Mouse (Mus musculus): ENCODE data around the gene Ank3. TPM values are rescaled to one million over a fixed set of nuclear protein-coding genes. Genes with fewer than 3 reads are reported as not detected.

Gene Ank3
- polyA plus RNA-seq, 1 experiment from 2014 or later = 19.0 TPM

DNA sequence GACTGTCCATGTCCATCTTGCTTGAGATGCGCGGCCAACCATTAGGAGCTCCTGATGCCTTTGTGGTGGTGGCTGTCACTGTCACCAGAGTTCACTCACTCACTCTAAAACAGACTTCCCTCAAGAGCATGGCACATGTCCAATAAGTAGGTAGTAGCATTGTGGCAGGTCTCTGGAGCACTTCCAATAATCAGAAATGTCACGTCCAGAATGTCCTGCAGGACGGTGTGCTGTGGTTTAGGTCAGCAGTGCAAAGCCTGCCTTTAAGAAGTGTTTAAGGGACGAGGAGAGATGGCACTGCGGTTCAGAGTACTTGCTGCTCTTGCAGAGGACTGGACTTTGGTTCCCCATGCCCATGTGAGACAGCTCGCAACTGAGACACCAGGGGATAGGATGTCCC, 433.0 kb downstream of the Ank3 start:
- Histone ChIP-seq H3K9ac (ENCODE audit: low read length) (no peak overlapping the region), H3K4me2 (ENCODE audit: low read depth, low read length) (no peak overlapping the region), H3K36me3 (ENCODE audit: control insufficient read depth, insufficient read depth, low read length) (no peaks in the 10 kb centered on the region), H3K4me3 (ENCODE audit: low read length) (no peak overlapping the region), H3K9me3 (ENCODE audit: control insufficient read depth, low read length) (no peaks in the 10 kb centered on the region), H3K27ac (ENCODE audit: low read length) (no peak overlapping the region), H3K4me1 (replicated peaks; ENCODE audit: control insufficient read depth, insufficient read depth, low read length) (peaks cover 14% of the 10 kb centered on the region), H3K27me3 (ENCODE audit: control insufficient read depth, insufficient read depth, low read depth, low read length) (no peaks in the 10 kb centered on the region)
- ATAC-seq (ENCODE audit: low read depth) = no peak
- WGBS = 72% methylated on average over 7 of the region's 7 CpGs

DNA sequence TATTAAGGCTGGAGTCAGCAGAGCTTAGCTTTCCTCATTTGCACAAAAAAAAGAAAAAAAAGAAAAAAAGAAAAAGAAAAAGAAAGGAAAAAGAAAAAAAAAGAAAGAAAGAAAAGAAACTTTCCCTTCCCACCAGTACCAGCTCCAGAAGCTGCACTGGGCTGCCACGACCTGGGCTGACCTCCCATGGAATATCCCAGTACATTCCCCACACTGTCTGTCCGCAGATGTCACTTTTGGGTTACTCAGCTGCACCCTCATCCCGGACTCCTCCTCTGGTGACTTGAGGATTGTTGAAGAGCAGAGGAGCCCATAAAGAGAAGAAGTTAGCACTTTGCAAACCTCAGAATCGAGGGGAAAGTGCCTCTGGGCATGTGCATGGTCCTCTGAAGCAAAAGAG, 433.7 kb downstream of the Ank3 start:
- H3K4me3 ChIP-seq (ENCODE audit: low read length) = no peak overlapping the region
- H3K27ac ChIP-seq (ENCODE audit: low read length) = no peak overlapping the region
- no peak overlapping the region for H3K4me2 ChIP-seq (ENCODE audit: low read depth, low read length)
- H3K9me3 ChIP-seq (ENCODE audit: control insufficient read depth, low read length) = no peaks in the 10 kb centered on the region
- peaks cover 14% of the 10 kb centered on the region for H3K4me1 ChIP-seq (replicated peaks; ENCODE audit: control insufficient read depth, insufficient read depth, low read length)
- WGBS = 65% methylated on average over 4 of the region's 4 CpGs
- no peaks in the 10 kb centered on the region for H3K36me3 ChIP-seq (ENCODE audit: control insufficient read depth, insufficient read depth, low read length)
- no peak for ATAC-seq (ENCODE audit: low read depth)
- no peaks in the 10 kb centered on the region for H3K27me3 ChIP-seq (ENCODE audit: control insufficient read depth, insufficient read depth, low read depth, low read length)
- H3K9ac ChIP-seq (ENCODE audit: low read length) = no peak overlapping the region

DNA sequence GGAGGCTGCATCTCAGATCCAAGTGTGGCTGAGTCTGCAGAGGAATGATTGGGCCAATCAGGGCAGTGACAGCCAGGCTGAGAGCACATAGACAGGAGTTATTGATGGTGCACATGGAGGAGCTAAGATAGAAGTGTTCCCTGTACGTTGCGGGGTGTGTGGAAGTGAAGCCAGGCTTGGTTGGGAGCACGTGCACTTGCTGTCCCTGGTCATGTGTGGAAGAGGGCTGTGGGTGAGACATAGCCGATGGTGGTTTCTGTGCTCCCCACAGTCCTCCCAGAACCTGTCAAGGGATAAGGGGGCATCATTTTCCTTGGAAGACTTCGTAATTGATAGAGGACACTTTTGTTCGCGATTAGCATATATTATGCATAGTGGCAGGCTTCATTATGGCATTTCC, 434.2 kb downstream of the Ank3 start:
- H3K9me3 ChIP-seq (ENCODE audit: control insufficient read depth, low read length) = no peaks in the 10 kb centered on the region
- peaks cover 14% of the 10 kb centered on the region for H3K4me1 ChIP-seq (replicated peaks; ENCODE audit: control insufficient read depth, insufficient read depth, low read length)
- H3K36me3 ChIP-seq (ENCODE audit: control insufficient read depth, insufficient read depth, low read length) = no peaks in the 10 kb centered on the region
- no peaks in the 10 kb centered on the region for H3K27me3 ChIP-seq (ENCODE audit: control insufficient read depth, insufficient read depth, low read depth, low read length)
- no peak overlapping the region for H3K4me2 ChIP-seq (ENCODE audit: low read depth, low read length)
- ATAC-seq (ENCODE audit: low read depth) = no peak
- no peak overlapping the region for H3K9ac ChIP-seq (ENCODE audit: low read length)
- 87% methylated on average over 7 of the region's 7 CpGs for WGBS
- H3K27ac ChIP-seq (ENCODE audit: low read length) = no peak overlapping the region
- H3K4me3 ChIP-seq (ENCODE audit: low read length) = no peak overlapping the region

DNA sequence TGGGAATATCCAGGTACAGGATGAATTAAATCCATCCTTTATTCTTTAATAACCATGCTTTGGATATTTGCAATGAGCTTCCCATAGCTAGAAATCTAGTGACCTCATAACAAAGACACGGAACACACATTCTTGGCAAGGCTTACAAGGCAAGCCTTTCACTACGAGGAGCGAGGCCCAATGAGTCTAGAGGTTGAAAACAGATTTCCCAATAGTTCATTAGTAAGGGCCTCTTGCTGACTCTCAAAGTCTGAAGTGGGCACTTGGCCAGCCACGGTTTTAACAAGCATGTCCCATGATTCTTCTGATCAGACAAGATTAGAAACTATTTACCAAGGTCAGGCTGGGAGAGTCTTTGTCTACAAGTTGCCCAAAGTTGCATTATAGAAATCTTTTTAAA, 436.1 kb downstream of the Ank3 start:
- H3K9ac ChIP-seq (ENCODE audit: low read length) = 0 out of 2 replicates have a peak overlapping the region, but pooled peaks have one; percentile 28
- 13% methylated on average over 4 of the region's 4 CpGs for WGBS
- H3K36me3 ChIP-seq (ENCODE audit: control insufficient read depth, insufficient read depth, low read length) = no peaks in the 10 kb centered on the region
- peaks cover 14% of the 10 kb centered on the region for H3K4me1 ChIP-seq (replicated peaks; ENCODE audit: control insufficient read depth, insufficient read depth, low read length)
- H3K4me2 ChIP-seq (ENCODE audit: low read depth, low read length) = no peak overlapping the region
- no peaks in the 10 kb centered on the region for H3K9me3 ChIP-seq (ENCODE audit: control insufficient read depth, low read length)
- H3K27ac ChIP-seq (ENCODE audit: low read length) = peak overlapping the region; percentile 69
- H3K4me3 ChIP-seq (ENCODE audit: low read length) = no peak overlapping the region
- ATAC-seq (ENCODE audit: low read depth) = peak; percentile 94
- no peaks in the 10 kb centered on the region for H3K27me3 ChIP-seq (ENCODE audit: control insufficient read depth, insufficient read depth, low read depth, low read length)

DNA sequence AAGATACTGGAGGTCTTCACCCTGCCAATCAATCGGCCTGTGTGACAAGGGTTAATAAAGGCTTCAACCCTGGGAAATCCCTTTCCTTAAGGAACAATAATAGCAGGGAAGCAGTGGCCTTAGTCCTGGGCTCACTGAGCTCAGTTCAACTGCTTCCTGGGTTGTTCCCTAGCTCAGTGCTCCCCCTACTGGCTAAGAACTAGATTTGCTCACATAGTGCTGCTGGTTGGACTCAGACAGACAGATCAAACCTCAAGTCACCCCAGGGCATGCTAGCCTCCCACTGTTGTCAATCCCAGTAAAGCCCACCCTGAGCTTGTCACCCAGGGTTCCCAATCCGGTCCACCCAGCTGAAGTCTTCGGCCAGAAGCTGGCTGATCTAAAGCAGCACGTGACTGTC, 447.2 kb downstream of the Ank3 start:
- no peak overlapping the region for H3K4me2 ChIP-seq (ENCODE audit: low read depth, low read length)
- no peak overlapping the region for H3K9ac ChIP-seq (ENCODE audit: low read length)
- peak; percentile 77 for ATAC-seq (ENCODE audit: low read depth)
- H3K36me3 ChIP-seq (ENCODE audit: control insufficient read depth, insufficient read depth, low read length) = no peaks in the 10 kb centered on the region
- no peak overlapping the region for H3K27ac ChIP-seq (ENCODE audit: low read length)
- H3K9me3 ChIP-seq (ENCODE audit: control insufficient read depth, low read length) = no peaks in the 10 kb centered on the region
- H3K4me3 ChIP-seq (ENCODE audit: low read length) = no peak overlapping the region
- WGBS = 30% methylated on average over 4 of the region's 4 CpGs
- no peaks in the 10 kb centered on the region for H3K27me3 ChIP-seq (ENCODE audit: control insufficient read depth, insufficient read depth, low read depth, low read length)
- H3K4me1 ChIP-seq (replicated peaks; ENCODE audit: control insufficient read depth, insufficient read depth, low read length) = no peaks in the 10 kb centered on the region

DNA sequence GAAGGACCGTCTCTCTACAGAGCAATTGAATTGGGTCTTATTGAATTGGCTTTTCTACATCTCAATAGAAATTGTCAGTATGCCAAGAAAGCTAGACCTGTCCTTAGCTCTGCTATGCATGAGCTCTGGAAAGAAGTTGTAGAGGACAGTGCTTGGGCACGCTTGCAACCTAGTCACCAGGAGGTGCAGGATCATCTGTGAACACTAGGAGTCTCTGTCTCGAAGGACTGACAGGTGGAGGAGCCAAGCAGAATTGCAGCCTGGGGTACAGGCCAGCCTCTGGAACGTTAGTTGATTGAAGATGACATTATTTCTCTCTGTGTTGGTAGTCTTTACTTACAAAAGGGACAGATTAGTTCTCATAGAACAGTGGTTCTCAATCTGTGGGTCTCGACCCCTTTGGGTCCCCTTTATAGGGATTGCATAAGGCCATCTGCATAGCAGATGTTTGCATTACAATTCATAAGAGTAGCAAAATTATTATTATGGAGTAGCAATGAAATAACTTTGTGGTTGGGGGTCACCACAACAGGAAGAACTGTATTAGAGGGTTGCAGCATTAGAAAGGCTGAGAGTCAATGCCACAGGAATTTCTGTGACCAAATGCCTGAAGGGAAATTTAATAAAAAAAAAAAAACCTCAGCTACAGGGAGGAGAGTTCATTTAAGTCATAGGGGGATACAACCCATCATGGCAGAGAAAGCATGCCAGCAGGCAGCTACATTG, 454.0 kb downstream of the Ank3 start:
- Histone ChIP-seq H3K4me2 (ENCODE audit: low read depth, low read length) (no peak overlapping the region), H3K9me3 (ENCODE audit: control insufficient read depth, low read length) (no peaks in the 10 kb centered on the region), H3K27ac (ENCODE audit: low read length) (no peak overlapping the region), H3K4me1 (replicated peaks; ENCODE audit: control insufficient read depth, insufficient read depth, low read length) (no peaks in the 10 kb centered on the region), H3K4me3 (ENCODE audit: low read length) (no peak overlapping the region), H3K9ac (ENCODE audit: low read length) (no peak overlapping the region), H3K27me3 (ENCODE audit: control insufficient read depth, insufficient read depth, low read depth, low read length) (no peaks in the 10 kb centered on the region), H3K36me3 (ENCODE audit: control insufficient read depth, insufficient read depth, low read length) (no peaks in the 10 kb centered on the region)
- WGBS = 56% methylated on average over 5 of the region's 5 CpGs
- no peak for ATAC-seq (ENCODE audit: low read depth)

DNA sequence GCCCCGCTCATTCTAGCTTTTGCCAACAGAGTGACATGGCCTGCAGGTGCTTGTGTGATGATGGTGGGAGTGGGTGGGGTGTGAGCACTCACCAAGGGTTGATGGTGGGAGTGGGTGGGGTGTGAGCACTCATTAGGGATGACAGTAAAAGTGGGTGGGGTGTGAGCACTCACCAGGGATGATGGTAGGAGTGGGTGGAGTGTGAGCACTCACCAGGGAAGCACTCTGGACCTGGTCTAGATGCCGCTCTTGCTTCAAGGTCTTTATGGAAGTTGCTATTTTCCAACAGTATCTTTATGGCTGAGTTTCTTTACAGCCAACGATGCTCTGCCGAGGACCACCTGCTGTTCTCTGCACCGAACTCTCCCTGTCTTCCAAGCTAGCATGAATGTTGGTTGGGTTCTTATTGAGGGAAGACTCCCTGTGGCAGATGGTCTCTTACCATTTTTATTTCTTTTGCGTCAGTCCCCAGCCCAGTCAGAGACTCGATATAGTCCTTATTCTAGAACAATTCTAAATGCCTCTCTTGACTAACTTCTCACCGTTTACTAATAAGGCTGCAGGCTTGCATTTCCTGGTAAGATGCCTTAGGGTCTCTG, 456.1 kb downstream of the Ank3 start:
- H3K27me3 ChIP-seq (ENCODE audit: control insufficient read depth, insufficient read depth, low read depth, low read length) = no peaks in the 10 kb centered on the region
- no peaks in the 10 kb centered on the region for H3K36me3 ChIP-seq (ENCODE audit: control insufficient read depth, insufficient read depth, low read length)
- no peaks in the 10 kb centered on the region for H3K9me3 ChIP-seq (ENCODE audit: control insufficient read depth, low read length)
- no peak for ATAC-seq (ENCODE audit: low read depth)
- H3K4me3 ChIP-seq (ENCODE audit: low read length) = no peak overlapping the region
- no peak overlapping the region for H3K4me2 ChIP-seq (ENCODE audit: low read depth, low read length)
- 89% methylated on average over 8 of the region's 8 CpGs for WGBS
- H3K4me1 ChIP-seq (replicated peaks; ENCODE audit: control insufficient read depth, insufficient read depth, low read length) = peaks cover 7% of the 10 kb centered on the region
- no peak overlapping the region for H3K27ac ChIP-seq (ENCODE audit: low read length)
- no peak overlapping the region for H3K9ac ChIP-seq (ENCODE audit: low read length)

DNA sequence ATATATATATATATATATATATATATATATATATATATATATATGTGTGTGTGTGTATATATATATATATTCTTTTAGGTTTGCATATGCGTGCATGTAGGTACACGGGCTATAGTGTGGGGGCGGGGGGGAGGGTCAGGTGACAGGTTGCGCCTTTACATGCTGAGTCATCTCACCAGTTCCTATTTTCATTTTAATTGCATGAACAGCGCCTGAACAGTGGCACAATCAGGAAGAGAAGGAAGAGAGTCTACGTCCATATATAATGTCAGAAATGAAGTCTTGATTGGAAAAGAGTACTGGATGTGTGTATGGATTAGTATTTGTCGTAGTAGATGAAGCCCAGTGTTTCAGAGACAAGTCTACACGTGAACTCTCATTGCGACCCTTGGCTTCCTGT, 459.4 kb downstream of the Ank3 start:
- 91% methylated on average over 9 of the region's 9 CpGs for WGBS
- Histone ChIP-seq H3K27ac (ENCODE audit: low read length) (no peak overlapping the region), H3K27me3 (ENCODE audit: control insufficient read depth, insufficient read depth, low read depth, low read length) (no peaks in the 10 kb centered on the region), H3K9me3 (ENCODE audit: control insufficient read depth, low read length) (no peaks in the 10 kb centered on the region), H3K4me3 (ENCODE audit: low read length) (no peak overlapping the region), H3K4me2 (ENCODE audit: low read depth, low read length) (no peak overlapping the region), H3K9ac (ENCODE audit: low read length) (no peak overlapping the region), H3K4me1 (replicated peaks; ENCODE audit: control insufficient read depth, insufficient read depth, low read length) (peaks cover 7% of the 10 kb centered on the region), H3K36me3 (ENCODE audit: control insufficient read depth, insufficient read depth, low read length) (no peaks in the 10 kb centered on the region)
- ATAC-seq (ENCODE audit: low read depth) = no peak

DNA sequence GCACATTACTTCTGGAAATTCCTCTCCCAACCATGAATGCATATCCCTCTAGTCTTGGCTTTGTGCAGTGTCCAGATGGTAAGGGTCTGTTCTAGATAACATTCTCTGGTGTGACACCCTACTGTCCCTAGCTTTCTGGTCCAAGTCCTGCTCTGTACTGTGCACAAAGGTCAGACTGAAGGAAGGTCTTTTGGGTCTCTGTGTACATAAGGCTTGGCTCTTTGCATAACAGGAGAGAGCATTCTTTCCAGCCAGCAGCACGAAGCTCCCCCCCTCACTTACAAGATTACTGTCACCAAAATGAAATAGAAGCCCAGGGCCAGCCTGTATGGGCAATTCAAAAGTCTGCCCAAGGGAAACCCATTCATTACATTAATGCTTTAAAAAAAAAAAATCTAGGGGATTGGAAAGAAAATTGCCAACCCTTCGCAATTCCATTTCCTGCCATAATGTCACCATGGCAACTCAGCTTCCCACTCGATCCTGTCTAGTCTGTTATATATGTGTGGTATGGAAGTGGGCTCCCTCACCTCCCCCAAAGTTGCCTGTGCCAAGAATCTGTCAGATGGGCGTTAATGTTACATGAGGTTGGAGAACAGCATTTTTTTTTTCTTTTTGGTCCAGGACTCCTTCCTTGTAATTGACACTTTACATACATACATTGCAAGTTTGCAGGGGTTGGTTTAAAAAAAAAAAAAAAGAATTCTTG, 460.5 kb downstream of the Ank3 start:
- H3K9me3 ChIP-seq (ENCODE audit: control insufficient read depth, low read length) = no peaks in the 10 kb centered on the region
- H3K4me2 ChIP-seq (ENCODE audit: low read depth, low read length) = no peak overlapping the region
- H3K27ac ChIP-seq (ENCODE audit: low read length) = no peak overlapping the region
- no peaks in the 10 kb centered on the region for H3K36me3 ChIP-seq (ENCODE audit: control insufficient read depth, insufficient read depth, low read length)
- peaks cover 7% of the 10 kb centered on the region for H3K4me1 ChIP-seq (replicated peaks; ENCODE audit: control insufficient read depth, insufficient read depth, low read length)
- H3K27me3 ChIP-seq (ENCODE audit: control insufficient read depth, insufficient read depth, low read depth, low read length) = no peaks in the 10 kb centered on the region
- H3K4me3 ChIP-seq (ENCODE audit: low read length) = no peak overlapping the region
- ATAC-seq (ENCODE audit: low read depth) = peak; percentile 54
- H3K9ac ChIP-seq (ENCODE audit: low read length) = no peak overlapping the region
- 17% methylated on average over 4 of the region's 4 CpGs for WGBS
